Mouse (Mus musculus): ENCODE results near the gene Klf4.

GRCm38 (mm10) chr4:55562062-55562461, 29.8 kb upstream of the Klf4 start:
- TF ChIP-seq GATA1 (IDR thresholded peaks at IDR 0.05; ENCODE audit: borderline replicate concordance, low read length) (no peak), FLI1 (IDR thresholded peaks at IDR 0.05; ENCODE audit: low read length) (no peak)
